Mouse (Mus musculus): ENCODE measurements around the gene Dact2. TPM values are rescaled to one million over a fixed set of nuclear protein-coding genes. Genes with fewer than 3 reads are reported as not detected.

The Dact2 gene
- total and polyA plus RNA-seq, 3 experiments = not detected

DNA sequence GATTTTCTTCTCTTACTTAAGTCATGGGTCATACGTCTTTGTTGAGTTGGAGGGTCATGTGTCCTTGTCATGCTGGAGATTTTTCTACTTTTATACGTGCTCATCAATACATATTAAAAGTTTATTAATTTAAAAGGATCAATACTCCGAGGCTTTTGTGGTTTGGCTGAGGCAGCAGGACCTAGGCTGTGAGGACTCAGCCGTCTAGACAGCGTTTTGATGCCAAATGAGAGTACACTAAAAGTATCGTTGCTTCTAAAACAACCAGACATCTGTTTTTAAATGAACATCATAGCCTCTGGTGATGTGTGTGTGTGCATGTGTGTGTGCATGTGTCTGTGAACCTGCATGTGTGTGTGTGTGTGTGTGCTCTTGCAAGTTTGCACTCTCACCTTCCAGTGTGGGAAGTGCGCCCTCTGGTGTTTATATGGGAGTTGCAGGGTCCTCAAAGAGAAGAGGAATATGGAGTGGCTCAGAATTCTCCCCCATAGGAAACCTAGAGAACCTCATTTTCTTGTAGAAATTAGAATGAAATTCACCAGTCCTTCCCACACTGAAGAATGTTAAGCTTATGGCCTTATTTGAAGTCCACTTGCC lies 16.6 kb upstream of the Dact2 start:
- in situ Hi-C loops (cut with MboI; ENCODE audit: low pct_ligation_motif_present, low pct_unique_long_range_greater_than_20kb, low sequenced_read_pairs) = loop anchor here (25.0 kb wide), 2 partner anchors 108 to 358 kb away; no protein-coding TSS in a partner anchor
- dilution Hi-C loops (cut with MboI; ENCODE audit: extremely low pct_ligation_motif_present, extremely low pct_unique_long_range_greater_than_20kb, low sequenced_read_pairs) = no loop called here
- Histone ChIP-seq H3K79me2 (replicated peaks; ENCODE audit: control insufficient read depth, extremely low read depth, insufficient read depth, poor library complexity, severe bottlenecking) (no peaks in the 10 kb centered on the region), H3K9ac (ENCODE audit: insufficient read depth, low read depth) (no peak overlapping the region), H3K36me3 (replicated peaks in 1 of 2; ENCODE audit: control insufficient read depth in 1 of 2, insufficient read depth in 1 of 2, low read length in 1 of 2) (no peaks in the 10 kb centered on the region), H3K27ac (ENCODE audit: insufficient read depth, low read depth) (no peak overlapping the region), H3K4me3 (replicated peaks in 1 of 3; ENCODE audit: low read depth in 2 of 3, low read length in 2 of 3, poor library complexity in 1 of 3) (no peak overlapping the region), H3K9me3 (replicated peaks; ENCODE audit: low read length) (peaks cover 3% of the 10 kb centered on the region), H3K4me2 (ENCODE audit: insufficient read depth, low read depth, poor library complexity, severe bottlenecking) (no peak overlapping the region), H3K4me1 (ENCODE audit: control insufficient read depth in 1 of 2, insufficient read depth in 2 of 2) (no peaks in the 10 kb centered on the region), H3K27me3 (replicated peaks) (peaks cover 11% of the 10 kb centered on the region)
- TF ChIP-seq CTCF (conservative IDR thresholded peaks at IDR 0.05 in 1 of 2, IDR thresholded peaks at IDR 0.05 in 1 of 2; ENCODE audit: low read depth in 2 of 2, low read length in 2 of 2) (peak; percentile 81 to 82), RAD21 (IDR thresholded peaks at IDR 0.05; ENCODE audit: low read depth, low read length) (peak; percentile 54), USF1 (IDR thresholded peaks at IDR 0.05; ENCODE audit: low read depth, low read length) (no peak), MAZ (IDR thresholded peaks at IDR 0.05; ENCODE audit: low read depth, low read length) (no peak), ETS1 (conservative IDR thresholded peaks at IDR 0.05; ENCODE audit: low read depth, low read length) (no peak), PAX5 (IDR thresholded peaks at IDR 0.05; ENCODE audit: low read length) (no peak), SMC3 (IDR thresholded peaks at IDR 0.05; ENCODE audit: low read depth, low read length) (peak; percentile 71)
- DNase-seq (ENCODE audit: extremely low read depth) = peak; percentile 61

DNA sequence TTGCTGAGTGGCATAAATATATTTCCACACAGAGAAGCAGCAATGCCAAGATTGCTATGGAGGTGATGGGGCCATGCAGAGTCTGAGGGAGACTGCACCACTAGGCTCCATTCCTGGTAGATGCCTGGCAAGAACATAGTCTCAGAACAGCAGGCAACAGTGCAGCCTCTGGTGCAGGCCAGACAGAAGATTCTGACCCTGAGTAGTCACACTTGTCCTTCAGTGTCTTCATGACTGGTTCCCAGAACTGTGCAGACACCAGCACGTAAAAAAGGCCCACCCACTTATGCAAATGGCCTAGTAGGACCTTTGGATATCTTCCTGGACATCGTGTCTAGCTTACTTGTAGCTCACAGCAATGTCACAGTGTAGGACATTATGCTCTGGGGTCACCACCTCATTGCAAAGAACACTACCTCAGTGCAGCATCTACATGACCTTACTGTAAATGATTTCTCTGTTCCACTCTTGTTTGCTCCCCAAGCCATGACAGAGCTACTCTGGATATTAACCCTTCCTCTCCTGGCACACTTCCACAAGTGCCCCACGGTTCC lies 9.9 kb upstream of the Dact2 start:
- Histone ChIP-seq H3K36me3 (replicated peaks in 1 of 2; ENCODE audit: control insufficient read depth in 1 of 2, insufficient read depth in 1 of 2, low read length in 1 of 2) (no peaks in the 10 kb centered on the region), H3K79me2 (replicated peaks; ENCODE audit: control insufficient read depth, extremely low read depth, insufficient read depth, poor library complexity, severe bottlenecking) (no peaks in the 10 kb centered on the region), H3K27ac (ENCODE audit: insufficient read depth, low read depth) (no peak overlapping the region), H3K4me3 (replicated peaks in 1 of 3; ENCODE audit: low read depth in 2 of 3, low read length in 2 of 3, poor library complexity in 1 of 3) (no peak overlapping the region), H3K27me3 (replicated peaks) (peaks cover 9% of the 10 kb centered on the region), H3K4me2 (ENCODE audit: insufficient read depth, low read depth, poor library complexity, severe bottlenecking) (no peak overlapping the region), H3K9ac (ENCODE audit: insufficient read depth, low read depth) (no peak overlapping the region), H3K4me1 (ENCODE audit: control insufficient read depth in 1 of 2, insufficient read depth in 2 of 2) (no peaks in the 10 kb centered on the region), H3K9me3 (replicated peaks; ENCODE audit: low read length) (peaks cover 3% of the 10 kb centered on the region)
- TF ChIP-seq JUN (IDR thresholded peaks at IDR 0.05; ENCODE audit: insufficient read depth, low read depth, low read length) (no peak), MAX (IDR thresholded peaks at IDR 0.05; ENCODE audit: low read length) (no peak), RAD21 (IDR thresholded peaks at IDR 0.05; ENCODE audit: low read depth, low read length) (no peak)
- no peak for DNase-seq (ENCODE audit: extremely low read depth)
- in situ Hi-C loops (cut with MboI; ENCODE audit: low pct_ligation_motif_present, low pct_unique_long_range_greater_than_20kb, low sequenced_read_pairs) = loop anchor here (25.0 kb wide), 2 partner anchors 102 to 352 kb away; no protein-coding TSS in a partner anchor
- dilution Hi-C loops (cut with MboI; ENCODE audit: extremely low pct_ligation_motif_present, extremely low pct_unique_long_range_greater_than_20kb, low sequenced_read_pairs) = no loop called here

DNA sequence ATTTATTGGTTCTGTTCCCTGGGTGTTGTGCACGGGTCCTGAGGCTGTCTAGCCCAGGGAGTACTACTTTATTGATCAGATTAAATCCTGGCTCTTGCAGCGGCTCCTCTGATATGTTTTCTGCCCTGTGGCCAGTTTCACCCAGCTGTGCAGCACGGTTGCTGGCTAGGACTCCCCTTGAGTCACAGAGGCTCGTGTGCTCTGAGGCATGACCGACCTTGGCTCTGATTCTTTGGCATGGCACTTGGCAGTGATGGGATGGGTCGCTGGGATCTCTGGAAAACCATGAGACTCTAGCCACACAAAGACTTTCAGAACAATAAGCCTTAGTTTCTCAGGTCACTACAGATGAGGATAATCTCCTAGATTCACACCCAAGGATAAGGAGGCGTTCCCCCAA lies 8.7 kb upstream of the Dact2 start:
- peaks cover 2% of the 10 kb centered on the region for H3K9me3 ChIP-seq (replicated peaks; ENCODE audit: low read length)
- no peaks in the 10 kb centered on the region for H3K79me2 ChIP-seq (replicated peaks; ENCODE audit: control insufficient read depth, extremely low read depth, insufficient read depth, poor library complexity, severe bottlenecking)
- in situ Hi-C loops (cut with MboI; ENCODE audit: low pct_ligation_motif_present, low pct_unique_long_range_greater_than_20kb, low sequenced_read_pairs) (loop anchor here (25.0 kb wide), 2 partner anchors 100 to 350 kb away; no protein-coding TSS in a partner anchor), dilution Hi-C loops (cut with MboI; ENCODE audit: extremely low pct_ligation_motif_present, extremely low pct_unique_long_range_greater_than_20kb, low sequenced_read_pairs) (no loop called here)
- no peak for DNase-seq (ENCODE audit: extremely low read depth)
- no peak overlapping the region for H3K4me2 ChIP-seq (ENCODE audit: insufficient read depth, low read depth, poor library complexity, severe bottlenecking)
- H3K27ac ChIP-seq (ENCODE audit: insufficient read depth, low read depth) = no peak overlapping the region
- peaks cover 2% of the 10 kb centered on the region for H3K27me3 ChIP-seq (replicated peaks)
- H3K4me1 ChIP-seq (ENCODE audit: control insufficient read depth in 1 of 2, insufficient read depth in 2 of 2) = no peaks in the 10 kb centered on the region
- no peaks in the 10 kb centered on the region for H3K36me3 ChIP-seq (replicated peaks in 1 of 2; ENCODE audit: control insufficient read depth in 1 of 2, insufficient read depth in 1 of 2, low read length in 1 of 2)
- no peak overlapping the region for H3K4me3 ChIP-seq (replicated peaks in 1 of 3; ENCODE audit: low read depth in 2 of 3, low read length in 2 of 3, poor library complexity in 1 of 3)
- no peak for TF ChIP-seq MAX (IDR thresholded peaks at IDR 0.05; ENCODE audit: low read length)
- TF ChIP-seq EP300 (IDR thresholded peaks at IDR 0.05; ENCODE audit: low read length) = no peak
- TF ChIP-seq ZNF384 (IDR thresholded peaks at IDR 0.05; ENCODE audit: low read depth, low read length) = no peak
- no peak for TF ChIP-seq MAFK (IDR thresholded peaks at IDR 0.05; ENCODE audit: insufficient replicate concordance, low read length)
- TF ChIP-seq TCF12 (IDR thresholded peaks at IDR 0.05; ENCODE audit: low read depth, low read length) = no peak
- no peak for TF ChIP-seq HCFC1 (IDR thresholded peaks at IDR 0.05; ENCODE audit: low read depth, low read length)
- no peak for TF ChIP-seq NELFE (IDR thresholded peaks at IDR 0.05; ENCODE audit: low read depth, low read length)
- TF ChIP-seq BHLHE40 (IDR thresholded peaks at IDR 0.05; ENCODE audit: low read depth, low read length) = no peak
- TF ChIP-seq JUND (conservative IDR thresholded peaks at IDR 0.05; ENCODE audit: low read depth, low read length) = no peak
- TF ChIP-seq ETS1 (conservative IDR thresholded peaks at IDR 0.05; ENCODE audit: low read depth, low read length) = no peak
- no peak for TF ChIP-seq IRF4 (IDR thresholded peaks at IDR 0.05; ENCODE audit: low read depth, low read length)
- TF ChIP-seq SIN3A (IDR thresholded peaks at IDR 0.05; ENCODE audit: low read length) = no peak
- H3K9ac ChIP-seq (ENCODE audit: insufficient read depth, low read depth) = no peak overlapping the region

All from CH12.LX (cell line).